Comparison of ENCODE assay signal across 23 mouse cellular contexts in genomic region chr4:73041486-73041885, GRCm38 (mm10).
DNase-seq lines count a peak whose midpoint lies in the region; ATAC-seq lines count a peak whose summit lies in the region.
"Had no signal": no experiment of that assay in that cellular context is flagged by ENCODE, and none has a peak within 500 bp of the region (broad histone marks: within the 10 kb centered on the region; RNA-seq: fewer than 3 reads in every experiment).

No protein-coding gene starts in this region.

- H3K27me3 ChIP-seq in embryonic facial prominence, embryonic 11.5 days (ENCODE audit: control insufficient read depth, insufficient read depth, low read length): no peaks in the 10 kb centered on the region
- no peaks in the 10 kb centered on the region for H3K27me3 ChIP-seq in embryonic facial prominence, embryonic 10.5 days (replicated peaks; ENCODE audit: low read depth, poor library complexity, severe bottlenecking)
- H3K27me3 ChIP-seq: CH12.LX; forebrain, embryonic 13.5 days; forebrain, embryonic 15.5 days had no signal

- DNase-seq in embryonic facial prominence, embryonic 11.5 days (ENCODE audit: low spot score): peak; percentile 65
- no peak for DNase-seq in embryonic facial prominence, embryonic 10.5 days (ENCODE audit: low spot score)
- peak; percentile 27 for DNase-seq in Muller cell, postnatal 12 days (ENCODE audit: inconsistent ontology term)
- peak; percentile 38 for DNase-seq in forelimb bud, embryonic 11.5 days (ENCODE audit: low read depth, low spot score)
- DNase-seq in heart, postnatal 36 days: no peak
- DNase-seq: adrenal gland, adult 2 months; adrenal gland, postnatal 10 days; adrenal gland, postnatal 25 days; B cell, adult 2 months; cerebellum, adult 11 months; cerebellum, adult 18-20 months; cerebellum, adult 8-10 months; cerebellum, adult 9-11 months; cerebellum, postnatal 14 days; cerebellum, postnatal 36 days; embryo, embryonic 11 days; forebrain, postnatal 0 days had no signal

- no peaks in the 10 kb centered on the region for H3K36me3 ChIP-seq in embryonic facial prominence, embryonic 11.5 days (replicated peaks; ENCODE audit: control insufficient read depth, insufficient read depth, low read depth, low read length)
- H3K36me3 ChIP-seq in embryonic facial prominence, embryonic 10.5 days (replicated peaks): no peaks in the 10 kb centered on the region
- H3K36me3 ChIP-seq: embryonic facial prominence, embryonic 13.5 days; forebrain, embryonic 15.5 days; G1E had no signal

- WGBS in embryonic facial prominence, embryonic 11.5 days: 42% methylated on average over 2 of the region's 2 CpGs
- WGBS in embryonic facial prominence, embryonic 10.5 days: 64% methylated on average over 2 of the region's 2 CpGs

- H3K27ac ChIP-seq in embryonic facial prominence, embryonic 11.5 days (replicated peaks; ENCODE audit: low read depth, low read length): no peak overlapping the region
- no peak overlapping the region for H3K27ac ChIP-seq in embryonic facial prominence, embryonic 10.5 days (replicated peaks)
- H3K27ac ChIP-seq: embryonic facial prominence, embryonic 13.5 days; forebrain, embryonic 13.5 days; forebrain, embryonic 15.5 days had no signal

- no peaks in the 10 kb centered on the region for H3K9me3 ChIP-seq in embryonic facial prominence, embryonic 11.5 days (replicated peaks; ENCODE audit: control insufficient read depth, low read length)
- H3K9me3 ChIP-seq in embryonic facial prominence, embryonic 10.5 days: no peaks in the 10 kb centered on the region
- H3K9me3 ChIP-seq: embryonic facial prominence, embryonic 13.5 days; forebrain, embryonic 13.5 days; forebrain, embryonic 15.5 days; G1E had no signal

- H3K4me1 ChIP-seq in embryonic facial prominence, embryonic 11.5 days (ENCODE audit: control insufficient read depth, insufficient read depth, low read length): no peaks in the 10 kb centered on the region
- H3K4me1 ChIP-seq in embryonic facial prominence, embryonic 10.5 days: peaks cover 4% of the 10 kb centered on the region; the same call in 1 of the 2 replicates
- H3K4me1 ChIP-seq: embryonic facial prominence, embryonic 13.5 days; forebrain, embryonic 13.5 days; forebrain, embryonic 15.5 days had no signal

- intact Hi-C loops in heart, postnatal 36 days (cut with DNase I): no loop called here

- ATAC-seq in embryonic facial prominence, embryonic 11.5 days (replicated peaks; ENCODE audit: insufficient number of reproducible peaks, low FRiP score, low TSS enrichment, low read depth): no peak
- ATAC-seq: CD4-positive, CD25-positive, alpha-beta regulatory T cell, adult 4 months; forebrain, embryonic 13.5 days; forebrain, embryonic 15.5 days; forebrain, postnatal 0 days had no signal

- H3K4me2 ChIP-seq in embryonic facial prominence, embryonic 11.5 days (ENCODE audit: low read depth, low read length): no peak overlapping the region
- H3K4me2 ChIP-seq: embryonic facial prominence, embryonic 13.5 days; forebrain, embryonic 13.5 days; forebrain, embryonic 15.5 days had no signal

- no peak overlapping the region for H3K9ac ChIP-seq in embryonic facial prominence, embryonic 11.5 days (replicated peaks; ENCODE audit: low read length)
- H3K9ac ChIP-seq: embryonic facial prominence, embryonic 13.5 days; forebrain, embryonic 13.5 days; forebrain, embryonic 15.5 days; forebrain, postnatal 0 days had no signal

- H3K4me3 ChIP-seq in embryonic facial prominence, embryonic 11.5 days (ENCODE audit: low read depth, low read length): no peak overlapping the region
- H3K4me3 ChIP-seq in embryonic facial prominence, embryonic 10.5 days: no peak overlapping the region
- H3K4me3 ChIP-seq: embryonic facial prominence, embryonic 13.5 days; forebrain, embryonic 13.5 days; forebrain, embryonic 15.5 days had no signal

Comparison
In these comparisons a context has a peak if more than half of its experiments do, and no peak if none do; other contexts are left out.
1. DNase-seq: peak in embryonic facial prominence, embryonic 11.5 days (single experiment), Muller cell, postnatal 12 days (single experiment) and forelimb bud, embryonic 11.5 days (single experiment); none in embryonic facial prominence, embryonic 10.5 days (single experiment) and heart, postnatal 36 days (0 of 2).